Mouse (Mus musculus) R1 (cell line): ENCODE data around the gene Zfp423.

Source experiments
- DNase-seq: peaks from one replicate; pipeline ENCODE4 v3.0.0-alpha.2; 2018; ENCODE audit warnings: low read depth, low spot score

Zfp423 gene

DNA sequence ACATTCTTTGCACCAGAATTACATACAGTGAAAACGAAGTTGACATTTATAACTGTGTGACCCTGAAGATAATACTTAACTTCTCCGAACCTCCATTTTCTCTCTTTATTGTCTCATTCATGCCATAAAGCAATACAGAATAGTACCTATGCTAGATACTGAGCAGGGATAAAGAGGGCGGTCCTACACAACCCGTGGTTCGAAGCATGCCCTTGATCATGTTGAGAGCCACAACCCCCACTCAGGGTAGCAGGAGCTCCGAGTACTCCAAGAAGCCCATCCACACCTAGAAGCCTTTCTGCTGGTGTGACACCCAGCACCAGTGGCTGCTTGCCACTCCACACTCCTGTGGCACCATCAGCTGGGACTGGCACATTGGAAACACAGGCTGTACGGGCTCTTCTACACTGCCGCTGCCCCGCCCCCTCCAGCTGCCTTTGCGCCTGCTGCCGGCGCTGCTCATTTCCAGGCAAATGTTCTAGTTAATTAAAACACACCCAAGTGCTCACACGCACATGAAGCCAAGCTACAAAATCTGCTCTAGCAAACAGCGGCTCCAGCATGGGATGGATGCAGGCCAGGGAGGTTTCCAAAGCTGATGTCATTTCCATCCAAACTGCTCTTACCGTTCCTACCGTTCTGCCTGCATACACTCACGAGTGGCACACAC is 147.9 kb downstream of the Zfp423 start:
- DNase-seq = no peak

DNA sequence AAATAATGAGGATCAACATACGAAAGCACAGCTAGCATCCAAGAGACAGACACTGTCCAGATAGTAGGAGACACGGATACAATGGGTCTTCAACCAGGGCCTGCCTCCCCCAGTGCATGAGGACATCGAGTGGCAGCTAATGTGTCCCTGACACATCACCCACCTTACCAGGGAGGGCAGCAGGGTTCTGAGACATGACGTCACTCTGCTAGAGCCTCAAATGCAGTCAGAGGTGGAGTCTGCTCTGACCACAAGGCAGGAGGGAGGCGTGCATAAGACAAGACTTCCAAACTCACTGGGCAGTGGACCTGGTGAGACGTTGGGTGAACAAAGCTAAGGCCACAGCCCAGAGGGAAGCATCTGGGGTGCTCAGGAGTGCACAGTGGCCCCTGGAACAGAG is 148.6 kb downstream of the Zfp423 start:
- DNase-seq = no peak

DNA sequence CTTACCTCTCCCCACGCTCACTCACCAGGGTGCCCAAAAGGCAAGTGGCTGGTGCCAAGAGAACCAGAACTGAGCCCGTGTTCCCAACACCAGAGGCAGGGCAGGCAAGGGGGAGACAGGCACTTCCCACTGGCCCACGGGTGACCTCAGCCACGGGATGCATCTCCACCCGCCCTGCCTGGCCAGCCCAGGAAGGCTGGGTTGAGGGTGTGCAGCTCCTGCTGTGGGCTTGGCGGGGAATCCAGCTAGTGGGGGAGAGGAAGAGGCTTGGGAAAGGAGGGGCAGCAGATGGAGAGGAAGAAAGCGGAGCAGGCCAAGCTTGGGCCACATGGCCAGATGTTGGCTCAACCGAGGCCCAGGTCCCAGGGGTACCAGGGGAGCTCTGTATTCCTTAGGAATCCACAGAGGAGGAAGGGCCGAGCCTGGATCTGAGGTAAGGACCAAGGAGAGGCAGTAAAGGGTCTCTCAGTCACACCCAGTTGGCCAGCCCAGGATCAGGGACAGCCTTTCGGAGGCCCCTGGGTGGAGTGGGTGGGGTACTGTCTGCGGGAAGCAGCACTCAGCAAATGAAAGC is 155.0 kb downstream of the Zfp423 start:
- no peak for DNase-seq

DNA sequence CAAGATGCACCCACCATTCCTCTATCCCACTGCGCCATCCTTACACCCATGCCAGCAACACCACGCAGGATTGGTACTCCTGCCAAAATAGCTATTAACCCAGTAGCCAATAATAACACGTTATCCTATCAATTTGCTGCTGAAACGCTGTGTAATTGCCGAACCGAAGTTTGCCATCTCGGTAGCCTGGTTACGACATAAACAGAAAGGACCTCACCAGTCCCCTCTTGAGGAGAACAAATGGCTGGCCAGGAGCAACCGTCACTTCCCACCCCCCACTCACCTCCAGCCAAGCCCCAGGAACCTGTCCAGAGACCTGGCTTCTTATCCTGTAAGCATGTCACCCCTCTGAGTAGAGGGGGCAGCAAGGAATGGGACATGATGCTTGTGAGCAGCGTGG is 156.0 kb downstream of the Zfp423 start:
- DNase-seq = no peak

DNA sequence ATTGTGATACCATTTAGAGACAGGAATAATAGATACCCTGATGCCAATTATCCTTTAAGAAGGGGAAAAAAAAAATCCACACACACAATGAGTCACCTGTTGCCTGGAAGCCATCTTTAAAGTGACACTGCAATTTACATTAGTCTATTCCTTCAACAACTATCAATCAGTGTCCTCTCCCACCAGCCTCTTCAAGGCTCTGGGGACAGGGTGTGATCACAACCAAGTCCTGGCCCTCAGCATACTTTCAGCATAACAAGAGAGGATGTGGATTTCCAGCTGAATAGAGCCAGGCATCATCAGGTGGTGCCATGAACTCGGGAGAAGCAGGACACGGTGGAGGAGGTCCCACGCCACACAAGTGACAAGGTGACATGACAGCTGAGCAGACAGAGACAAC is 156.8 kb downstream of the Zfp423 start:
- DNase-seq = peak; percentile 49

DNA sequence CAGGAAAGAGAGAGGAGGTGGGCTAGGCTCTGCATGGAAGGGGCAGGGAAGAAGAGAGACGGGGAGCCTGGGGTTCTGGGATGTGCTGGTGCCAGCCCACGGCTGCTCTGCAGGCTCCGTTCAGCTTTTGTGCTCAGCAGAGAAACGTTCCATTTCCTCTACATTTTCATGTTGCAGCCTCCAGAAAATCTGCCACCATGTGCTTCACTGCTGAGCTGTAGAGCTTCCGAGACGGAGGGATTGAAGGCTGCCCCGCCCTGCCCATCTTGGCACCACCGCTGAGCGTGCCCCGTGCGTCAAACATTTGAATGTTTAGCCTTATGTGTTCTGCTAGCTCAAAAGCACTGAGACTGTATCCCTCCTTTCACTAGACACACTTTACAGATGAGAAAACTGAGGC is 159.3 kb downstream of the Zfp423 start:
- no peak for DNase-seq

DNA sequence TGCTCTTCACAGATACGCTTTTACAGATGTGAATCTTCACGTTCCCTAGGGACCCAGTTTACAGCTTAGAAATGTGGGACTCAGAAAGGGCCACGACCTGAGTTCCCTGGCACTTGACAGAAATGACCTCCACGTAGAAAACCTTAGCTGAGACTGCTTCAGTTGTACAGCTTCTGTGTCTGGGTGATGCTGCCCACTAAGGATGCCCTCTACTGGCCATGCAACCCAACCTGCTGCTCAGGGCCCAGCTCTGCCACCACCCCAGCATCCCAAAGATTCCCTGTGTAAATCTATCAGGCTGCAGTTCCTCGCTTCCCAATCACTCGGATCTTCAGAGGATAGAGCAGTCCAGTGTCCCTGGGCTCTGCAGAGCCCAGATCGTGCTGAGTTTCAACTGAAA is 163.2 kb downstream of the Zfp423 start:
- DNase-seq = no peak

DNA sequence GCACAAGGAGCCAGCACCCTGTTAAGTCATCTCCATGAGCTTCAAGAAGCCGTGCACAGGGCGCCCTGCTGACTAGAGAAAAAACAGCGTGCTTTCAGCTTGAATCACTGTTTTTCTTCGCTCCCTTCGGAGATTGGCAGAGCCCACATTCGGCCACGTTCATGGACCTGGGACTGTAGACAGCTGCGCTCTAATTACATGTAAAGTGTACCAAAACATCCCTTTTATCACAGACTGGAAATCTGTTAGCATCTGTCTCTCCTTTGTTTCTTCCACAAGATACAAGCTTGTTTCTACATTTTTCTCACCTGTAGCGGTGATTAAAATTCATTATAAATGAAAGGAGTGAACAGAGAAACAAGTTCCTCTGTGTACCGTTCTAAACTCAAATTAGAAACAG is 164.8 kb downstream of the Zfp423 start:
- DNase-seq = no peak

DNA sequence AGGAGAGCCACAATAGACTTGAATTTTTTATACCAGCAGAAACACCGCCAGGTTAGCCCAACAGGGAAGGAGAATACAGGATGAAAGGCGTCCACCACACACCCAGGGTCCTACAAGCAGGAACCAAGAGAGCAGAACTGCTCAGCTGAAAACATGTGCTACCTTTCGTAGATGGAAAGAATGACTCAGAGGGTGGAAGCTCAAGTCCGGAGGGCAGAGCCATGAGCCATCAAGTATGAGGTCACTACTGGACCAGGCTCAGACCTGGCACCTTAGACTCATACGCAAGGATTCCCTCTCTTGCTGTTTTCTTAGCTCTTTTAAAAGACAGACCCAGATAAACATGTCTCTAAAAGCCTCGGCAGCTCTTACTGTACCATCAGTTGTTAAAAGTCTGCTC is 168.3 kb downstream of the Zfp423 start:
- DNase-seq = no peak

DNA sequence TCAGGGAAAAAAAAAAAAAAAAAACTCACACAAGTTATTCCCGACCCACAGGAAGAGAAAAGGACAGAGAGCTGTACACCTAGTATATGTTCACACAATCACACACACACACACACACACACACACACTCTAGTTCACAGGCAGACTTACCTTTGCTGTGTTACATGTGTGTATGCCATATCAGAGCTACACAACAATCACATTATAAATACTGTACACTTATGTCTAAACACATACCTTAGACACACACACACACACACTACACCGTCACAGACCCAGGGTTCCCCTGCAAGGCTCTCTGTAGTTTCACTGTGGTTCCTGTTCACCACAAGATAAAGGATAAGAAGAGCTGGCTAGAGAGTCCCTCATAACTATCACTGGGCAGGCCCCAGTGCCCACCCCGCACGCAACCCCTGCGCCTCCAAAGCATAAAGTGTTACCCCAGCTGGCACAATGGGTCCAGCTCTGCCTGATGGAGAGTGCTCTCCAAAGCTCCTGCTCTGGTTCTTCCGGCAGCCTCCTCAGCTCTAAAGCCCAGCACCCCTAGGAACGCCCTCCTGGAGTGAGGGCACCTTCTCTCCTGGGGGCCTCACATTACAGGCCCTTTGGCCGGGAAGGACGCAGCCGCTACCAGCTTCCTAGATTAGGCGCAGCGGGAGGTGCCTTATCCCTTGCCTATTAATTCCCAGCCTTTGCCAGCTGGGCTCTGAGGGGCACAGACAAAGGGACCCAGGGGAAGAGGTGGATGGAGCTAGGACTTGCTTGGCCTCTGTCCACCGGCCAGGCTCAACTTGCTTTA is 174.6 kb downstream of the Zfp423 start:
- no peak for DNase-seq

DNA sequence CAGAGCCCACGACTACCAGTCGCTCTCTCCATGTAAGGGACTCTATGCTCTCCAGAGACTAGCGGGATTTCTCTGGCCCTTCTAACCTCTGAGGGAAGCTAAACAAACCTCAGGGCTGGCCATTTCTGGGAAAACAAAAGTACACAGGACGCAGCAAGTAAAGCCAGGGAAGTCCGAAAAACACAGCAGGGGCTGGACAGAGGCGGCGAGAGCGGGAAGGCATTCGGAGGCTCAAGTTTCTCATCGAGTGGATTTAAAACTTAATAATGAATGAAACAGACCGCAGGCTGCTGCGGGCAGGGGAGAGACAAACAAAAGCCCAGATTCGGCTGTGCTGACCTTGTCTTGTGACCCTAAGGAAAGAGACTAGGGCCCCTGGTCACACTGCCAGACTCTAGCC is 175.2 kb downstream of the Zfp423 start:
- peak; percentile 23 for DNase-seq

DNA sequence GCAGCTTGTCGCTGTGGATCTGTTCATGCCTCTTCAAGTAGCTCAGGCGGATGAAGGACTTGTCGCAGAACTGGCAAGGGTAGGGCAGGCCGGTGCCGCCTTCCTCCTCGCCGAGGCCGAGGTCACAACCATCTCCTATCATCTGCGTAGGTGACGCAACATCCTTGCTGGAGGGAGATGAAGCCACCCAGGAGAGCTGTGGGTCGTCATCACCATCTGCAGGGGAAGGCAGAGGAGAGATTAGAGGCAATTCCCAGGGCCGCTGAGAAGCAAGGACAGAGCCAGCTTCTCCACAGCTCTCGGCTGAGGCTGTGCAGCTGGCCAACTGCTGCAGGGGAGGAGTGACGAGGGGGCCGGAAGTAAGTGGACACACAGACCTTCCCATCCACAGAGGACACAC is 176.2 kb downstream of the Zfp423 start:
- no peak for DNase-seq

DNA sequence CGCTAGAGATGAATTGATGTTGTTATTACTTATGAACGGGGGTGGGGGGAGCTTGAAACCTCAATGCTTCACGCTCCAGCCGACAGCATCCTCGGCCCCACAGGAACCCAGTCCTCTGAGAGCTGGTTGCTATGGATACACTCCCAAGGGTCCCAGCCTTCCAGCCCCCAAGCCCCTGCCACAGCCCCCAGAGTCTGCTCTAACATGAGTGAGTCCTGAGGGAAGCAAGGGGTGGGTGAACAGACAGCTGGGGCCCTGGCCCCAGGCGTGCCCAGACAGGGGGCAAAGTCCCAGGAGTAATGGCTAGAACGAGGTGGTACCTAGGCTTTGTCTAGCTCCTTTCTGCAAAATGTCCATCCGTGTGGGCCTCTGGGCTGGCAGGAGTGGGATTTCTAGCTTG is 181.8 kb downstream of the Zfp423 start:
- no peak for DNase-seq

DNA sequence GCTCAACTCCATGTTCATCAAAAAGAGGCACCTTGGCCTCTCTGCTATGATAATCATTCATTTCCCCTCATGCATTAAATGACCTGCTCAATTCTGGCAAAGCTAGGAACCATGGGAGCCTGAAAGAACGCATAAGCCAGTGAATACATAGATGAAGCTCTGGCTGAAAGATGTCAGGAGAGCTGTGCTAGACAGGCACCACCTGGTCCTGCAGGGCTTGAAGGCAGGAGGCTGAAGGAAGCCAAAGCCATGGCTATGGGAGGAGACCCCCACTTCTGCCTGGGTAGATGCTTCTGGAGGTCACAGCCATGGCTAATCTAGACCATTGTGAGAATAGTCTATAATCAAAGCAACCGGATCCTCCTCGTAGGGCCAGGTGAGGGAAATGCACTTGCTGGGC is 183.5 kb downstream of the Zfp423 start:
- DNase-seq = no peak

DNA sequence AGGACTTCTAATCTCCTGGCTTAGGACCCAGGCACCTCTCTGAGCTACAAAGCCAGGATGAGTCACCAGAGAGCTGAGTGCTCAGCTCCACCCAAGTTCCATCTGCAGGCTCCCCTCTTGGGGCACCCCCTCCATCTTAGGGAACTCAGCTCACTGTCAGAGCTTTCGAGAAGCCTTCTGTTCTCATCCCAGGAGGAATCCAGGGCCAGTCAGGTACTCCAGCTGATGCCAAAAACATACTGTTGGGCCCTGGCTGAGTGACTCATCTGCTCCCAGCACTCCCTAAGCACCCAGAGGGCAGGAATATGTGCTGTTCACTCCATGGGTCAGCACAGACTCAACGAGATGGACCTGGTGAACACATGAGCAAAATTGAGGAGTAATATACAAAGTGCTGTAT is 184.4 kb downstream of the Zfp423 start:
- DNase-seq = no peak

DNA sequence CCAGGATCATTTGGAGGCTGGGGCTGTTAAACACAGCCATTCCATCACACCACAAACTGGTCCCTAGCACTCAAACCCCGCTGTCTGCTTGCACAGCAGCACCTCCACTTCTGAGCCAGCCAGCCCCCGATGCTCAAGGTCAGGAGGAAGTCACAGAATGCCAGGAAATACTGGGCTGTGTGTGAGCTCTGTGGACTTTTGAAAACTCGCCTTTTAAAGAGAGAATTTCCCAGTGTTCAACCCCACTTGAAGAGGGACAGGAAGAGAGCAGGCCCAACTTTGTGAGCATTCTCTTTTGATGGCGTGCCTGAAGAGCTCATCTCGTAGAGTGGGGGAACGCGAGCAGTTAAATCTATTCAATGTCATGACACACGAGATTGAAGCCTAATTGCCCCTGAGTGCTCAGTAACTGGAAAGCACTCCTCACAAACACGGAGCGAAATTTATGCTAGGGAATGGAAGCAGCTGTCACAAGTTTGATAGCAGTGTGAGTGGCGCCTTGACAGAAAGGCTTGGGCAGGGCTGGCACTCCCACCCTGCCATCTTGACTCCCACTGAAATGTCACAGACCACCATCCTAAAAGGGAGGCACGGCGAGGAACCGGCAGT is 186.4 kb downstream of the Zfp423 start:
- no peak for DNase-seq

DNA sequence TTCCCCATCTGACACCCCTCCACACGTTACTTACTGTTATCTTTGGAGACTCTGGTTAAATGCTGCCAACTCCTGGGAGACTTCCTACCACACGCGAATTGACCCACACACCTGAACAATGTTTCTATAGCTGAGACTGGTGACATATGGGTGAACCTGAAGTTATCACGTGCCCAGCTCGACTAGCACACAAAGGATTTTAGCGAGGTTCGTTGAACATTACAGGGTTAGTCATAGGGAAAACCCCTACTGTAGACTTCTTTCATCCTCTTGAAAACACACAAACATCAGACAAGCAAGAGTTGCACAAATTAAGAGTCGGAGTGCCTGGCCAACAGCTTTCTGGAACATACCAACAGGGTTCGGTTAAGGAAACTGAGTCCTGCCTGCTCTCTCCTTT is 191.5 kb downstream of the Zfp423 start:
- no peak for DNase-seq

DNA sequence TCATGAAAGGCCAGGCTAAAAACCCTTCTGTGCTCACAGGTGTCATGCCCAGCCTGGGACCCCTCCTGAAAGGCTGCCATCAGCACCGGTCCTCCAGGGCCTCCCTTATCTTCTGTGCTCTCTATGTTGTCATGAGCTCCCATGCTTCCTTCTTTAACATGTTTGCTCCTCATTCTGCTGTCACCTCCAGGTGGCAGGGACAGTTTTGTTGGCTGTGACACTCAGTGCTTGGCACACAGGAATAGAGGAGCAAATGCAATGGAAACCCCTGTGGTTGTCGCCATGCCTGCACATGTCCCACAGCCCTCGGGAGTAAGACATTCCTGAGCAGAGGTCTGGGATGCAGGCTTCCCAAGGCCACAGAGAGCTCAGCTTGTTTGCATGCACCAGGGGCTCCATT is 194.1 kb downstream of the Zfp423 start:
- no peak for DNase-seq

DNA sequence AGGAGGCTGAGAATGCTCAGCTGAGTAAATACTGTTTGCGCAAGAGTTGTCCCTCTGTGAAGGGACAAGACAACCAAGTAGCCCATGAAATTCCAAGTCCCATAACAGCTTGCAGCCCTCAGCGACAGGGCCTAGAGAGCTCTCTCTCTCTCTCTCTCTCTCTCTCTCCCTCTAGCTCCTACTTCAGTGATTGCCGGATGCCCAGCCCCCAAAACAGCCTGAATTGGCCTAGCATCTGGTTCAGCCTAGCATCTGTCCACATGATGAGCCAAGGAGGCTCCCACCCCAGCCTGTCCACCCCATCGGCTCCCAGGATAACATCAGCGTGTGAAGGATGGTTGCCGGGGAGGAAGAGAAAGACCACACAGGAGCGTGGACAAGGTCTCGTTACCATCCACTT is 200.6 kb downstream of the Zfp423 start:
- DNase-seq = no peak

DNA sequence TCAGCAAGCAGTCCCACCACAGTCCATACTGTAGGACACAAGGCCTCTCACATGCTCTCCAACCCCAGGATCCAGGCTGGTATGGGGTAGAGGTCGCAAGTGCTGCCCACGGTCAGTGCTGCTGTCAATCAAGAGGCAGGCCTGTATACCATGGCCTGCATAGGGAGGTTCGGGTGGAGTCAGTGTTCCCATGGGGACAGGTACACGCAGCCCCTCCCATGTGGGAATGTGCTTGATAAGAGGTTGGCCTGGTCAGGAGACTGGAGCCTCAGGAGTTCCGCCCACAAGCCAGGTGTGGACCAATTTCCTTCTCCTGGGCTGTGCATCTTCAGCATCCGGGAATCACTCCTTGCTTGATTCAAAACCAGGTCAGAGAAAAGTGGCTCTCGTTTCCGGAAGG is 204.5 kb downstream of the Zfp423 start:
- peak; percentile 20 for DNase-seq

DNA sequence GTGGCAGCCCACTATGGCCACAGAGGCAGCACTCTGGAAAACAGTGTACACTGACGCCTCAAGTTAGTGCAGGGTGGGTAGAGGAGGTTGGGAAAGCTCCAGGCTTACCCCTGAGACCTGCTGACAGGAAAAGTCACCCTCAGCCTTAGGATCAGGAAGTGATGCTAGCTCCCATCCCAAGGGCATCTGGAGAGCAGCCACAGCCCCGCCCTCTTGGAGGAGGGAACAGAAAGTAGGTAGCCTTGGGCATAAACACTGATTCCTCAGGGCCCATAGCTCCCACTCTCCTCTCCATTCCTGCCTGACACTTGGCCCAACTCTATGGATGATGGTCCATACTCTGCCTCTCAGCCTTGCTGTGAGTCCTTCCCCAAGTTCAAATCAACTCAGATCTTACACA is 205.8 kb downstream of the Zfp423 start:
- DNase-seq = peak; percentile 30

DNA sequence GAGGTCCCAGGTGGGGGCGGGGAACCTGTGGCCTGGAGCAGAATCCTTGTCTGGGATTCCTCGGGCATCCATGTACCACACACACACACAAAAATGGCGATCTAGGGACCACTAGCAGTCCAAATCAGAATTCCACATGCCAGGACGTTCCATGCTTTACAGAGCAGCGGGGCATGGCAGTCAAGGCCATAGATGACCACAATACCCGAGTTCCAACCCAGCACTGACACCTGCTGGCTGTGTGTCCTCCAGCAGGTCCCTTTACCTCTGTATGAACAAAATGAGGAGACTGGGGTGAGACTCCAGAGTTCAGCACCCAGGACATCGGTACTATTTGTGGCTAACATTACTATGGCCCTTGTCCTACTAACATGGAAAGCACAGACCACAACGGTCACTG is 206.2 kb downstream of the Zfp423 start:
- DNase-seq = peak; percentile 53

DNA sequence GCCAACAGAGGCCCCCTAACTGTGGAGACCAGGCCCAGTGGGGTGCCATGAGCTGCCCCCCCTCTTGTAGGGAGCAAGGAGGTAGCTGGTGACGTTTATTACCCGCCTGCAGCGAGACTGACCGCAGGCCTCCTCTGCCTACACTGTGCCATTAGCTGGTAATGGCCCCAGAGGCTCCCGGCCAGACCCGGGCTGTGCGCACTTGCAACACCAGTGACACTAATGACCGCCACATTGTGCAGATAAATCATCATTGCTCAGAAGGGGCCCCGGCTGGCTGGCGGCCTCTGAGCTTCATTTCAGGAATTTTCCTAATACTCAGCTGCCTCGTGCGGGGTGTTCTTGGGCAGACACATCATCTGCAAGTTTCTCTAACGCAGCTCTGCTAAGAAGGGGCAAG is 206.7 kb downstream of the Zfp423 start:
- DNase-seq = no peak
